Mouse (Mus musculus) embryo, embryonic 11.5 days (tissue): Measurements from ENCODE around the gene Prph.
"Not testable (repeated sequence)": the region's sequence is repeated elsewhere in the genome, so short reads cannot be mapped to it uniquely, and the experiment has no call there.

ENCODE experiments used
- DNase-seq: peaks from one replicate; pipeline ENCODE4 v3.0.0-alpha.2; 2012; ENCODE audit warnings: low read depth, low spot score

The Prph gene

GRCm38 (mm10) chr15:99033498-99034270 is 21.3 kb upstream of the Prph start:
- DNase-seq = no peak

DNA sequence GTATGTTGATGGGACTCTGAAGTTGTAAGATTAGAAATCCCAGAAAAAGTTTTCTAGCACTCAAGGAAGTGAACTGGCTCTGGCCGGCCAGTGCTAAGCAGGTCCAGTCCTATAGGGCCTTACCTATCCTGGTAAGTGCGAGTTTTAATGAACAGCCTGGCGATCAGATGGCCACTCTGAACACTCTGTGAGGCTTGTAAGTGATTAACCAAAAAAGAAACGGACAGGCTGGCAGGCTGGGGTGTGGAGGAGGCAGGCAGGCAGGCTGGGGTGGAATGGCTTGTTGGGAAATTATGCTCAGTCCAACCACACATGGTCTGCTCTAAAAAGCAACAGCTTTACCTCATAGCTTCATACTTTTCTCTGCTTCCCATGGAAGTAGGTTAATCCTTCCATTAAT is 19.5 kb upstream of the Prph start:
- no peak for DNase-seq

- DNase-seq = no peak
Observed at GRCm38 (mm10) chr15:99036249-99036905, 18.6 kb upstream of the Prph start.

- no peak for DNase-seq
Observed at GRCm38 (mm10) chr15:99038025-99038424, 16.9 kb upstream of the Prph start.

- no peak for DNase-seq
Observed at GRCm38 (mm10) chr15:99038797-99039196, 16.2 kb upstream of the Prph start.

DNA sequence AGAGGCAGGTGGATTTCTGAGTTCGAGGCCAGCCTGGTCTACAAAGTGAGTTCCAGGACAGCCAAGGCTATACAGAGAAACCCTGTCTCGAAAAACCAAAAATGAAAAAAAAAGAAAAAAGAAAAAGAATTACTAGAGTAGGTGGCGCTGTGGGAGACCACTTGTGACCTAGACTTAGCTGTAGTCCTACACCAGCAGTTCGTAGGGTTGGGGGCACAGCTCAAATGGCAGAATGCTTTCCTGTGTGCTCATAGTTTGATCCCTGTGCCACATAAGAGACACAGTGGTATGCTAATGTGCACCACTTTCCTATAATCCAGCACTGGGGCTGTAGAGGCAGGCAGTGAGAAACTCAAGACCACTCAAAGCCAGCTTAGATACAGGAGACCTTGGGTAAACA is 15.7 kb upstream of the Prph start:
- no peak for DNase-seq

DNA sequence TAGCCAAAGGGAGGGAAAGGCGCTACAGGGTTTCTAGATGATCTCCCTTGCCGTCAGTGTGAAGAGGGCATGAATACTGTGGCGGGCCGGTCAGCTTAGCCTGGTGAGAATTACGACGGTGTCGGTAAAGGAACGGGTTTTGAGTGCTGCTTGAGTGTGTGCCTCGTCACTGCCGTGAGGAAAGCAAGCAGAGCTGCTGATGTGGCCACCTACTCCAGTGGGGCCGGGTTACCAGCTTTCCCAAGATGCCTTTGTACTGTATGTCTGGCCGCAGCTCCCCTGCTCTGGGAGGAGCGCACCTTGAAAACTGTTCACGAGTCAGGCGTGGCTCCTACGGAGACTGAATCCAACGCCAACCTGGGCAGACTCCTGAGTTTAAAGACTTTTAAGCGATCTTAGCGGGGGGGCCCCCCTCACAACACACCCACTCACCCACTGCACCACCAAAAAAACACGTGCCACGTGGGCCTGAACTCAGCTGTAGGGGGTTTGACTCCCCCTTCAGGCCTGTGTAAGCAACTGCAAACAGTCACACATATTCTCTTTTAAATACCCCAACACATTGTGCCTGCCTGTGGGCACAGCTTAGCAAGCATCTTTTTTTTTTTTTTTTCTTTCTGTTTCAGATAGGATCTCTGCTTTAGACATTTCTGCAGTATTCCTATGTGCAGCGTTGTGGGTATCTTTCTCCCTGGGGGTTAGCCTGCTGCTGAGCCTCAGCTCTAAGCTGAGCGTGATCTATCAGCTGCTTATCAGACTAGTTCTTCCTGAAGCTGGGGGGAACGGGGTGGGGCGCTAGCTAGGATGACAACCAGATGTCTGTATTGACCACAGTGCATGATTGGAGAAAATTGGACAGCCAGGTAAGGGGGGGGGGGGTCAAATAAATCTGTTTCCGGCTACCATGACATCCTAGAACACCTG is 14.7 kb upstream of the Prph start:
- no peak for DNase-seq

GRCm38 (mm10) chr15:99040920-99041856 is 13.8 kb upstream of the Prph start:
- DNase-seq = no peak

- DNase-seq = no peak
Observed at GRCm38 (mm10) chr15:99042334-99042733, 12.6 kb upstream of the Prph start.

GRCm38 (mm10) chr15:99044854-99045253 is 10.1 kb upstream of the Prph start:
- no peak for DNase-seq

DNA sequence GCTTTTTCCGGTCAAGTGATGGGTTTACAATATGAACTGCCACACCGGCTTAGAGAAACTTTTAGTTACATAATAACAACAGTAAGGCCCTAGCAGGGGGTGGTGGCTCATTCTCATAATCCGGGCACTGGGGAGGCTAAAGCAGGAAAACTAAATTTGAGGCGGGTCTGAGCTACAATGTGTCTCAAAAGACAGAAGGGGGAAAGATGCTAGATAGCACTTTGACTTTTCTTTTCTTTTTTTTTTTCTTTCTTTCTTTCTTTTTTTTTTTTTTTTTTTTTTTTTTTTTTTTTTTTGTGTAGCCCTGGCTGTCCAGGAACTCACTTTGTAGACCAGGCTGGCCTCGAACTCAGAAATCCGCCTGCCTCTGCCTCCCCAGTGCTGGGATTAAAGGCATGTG is 9.2 kb upstream of the Prph start:
- not testable (repeated sequence) for DNase-seq

- peak; percentile 59 for DNase-seq
Observed at GRCm38 (mm10) chr15:99049473-99050253, 5.3 kb upstream of the Prph start.

DNA sequence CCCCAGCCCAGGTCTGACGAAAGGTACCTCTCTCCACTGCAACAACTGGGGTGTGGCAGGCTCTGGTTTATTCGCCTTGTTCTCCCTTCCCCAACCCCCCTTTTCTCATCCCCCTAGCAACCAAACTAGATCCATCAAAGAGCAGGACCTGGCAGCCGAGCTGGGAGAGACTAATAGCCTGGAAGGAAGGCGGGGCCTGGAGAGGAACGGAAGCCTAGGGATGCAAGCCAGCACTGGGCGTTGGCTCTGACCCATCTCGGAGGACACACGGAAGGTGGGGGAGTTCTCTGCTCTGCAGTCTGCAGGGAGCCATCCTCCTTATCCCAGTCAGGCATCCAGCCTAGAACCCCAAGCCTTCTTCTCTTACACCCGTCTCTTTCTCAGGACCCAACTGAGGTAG is 1.6 kb upstream of the Prph start:
- no peak for DNase-seq

DNA sequence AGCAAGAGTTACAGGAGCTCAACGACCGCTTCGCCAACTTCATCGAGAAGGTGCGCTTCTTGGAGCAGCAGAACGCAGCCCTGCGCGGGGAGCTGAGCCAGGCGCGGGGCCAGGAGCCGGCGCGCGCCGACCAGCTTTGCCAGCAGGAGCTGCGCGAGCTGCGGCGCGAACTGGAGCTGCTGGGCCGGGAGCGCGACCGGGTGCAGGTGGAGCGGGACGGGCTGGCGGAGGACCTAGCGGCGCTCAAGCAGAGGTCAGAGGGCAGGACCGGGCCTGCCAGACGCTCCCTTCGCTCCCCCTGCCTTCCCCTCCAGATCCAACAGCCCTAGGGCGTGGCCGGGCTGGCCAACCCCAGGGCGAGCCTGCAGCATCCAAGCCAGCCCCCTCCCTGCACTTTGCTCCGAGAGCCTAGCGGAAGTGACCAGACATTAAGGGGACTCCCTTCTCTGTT is 562 bp downstream of the Prph start:
- no peak for DNase-seq

DNA sequence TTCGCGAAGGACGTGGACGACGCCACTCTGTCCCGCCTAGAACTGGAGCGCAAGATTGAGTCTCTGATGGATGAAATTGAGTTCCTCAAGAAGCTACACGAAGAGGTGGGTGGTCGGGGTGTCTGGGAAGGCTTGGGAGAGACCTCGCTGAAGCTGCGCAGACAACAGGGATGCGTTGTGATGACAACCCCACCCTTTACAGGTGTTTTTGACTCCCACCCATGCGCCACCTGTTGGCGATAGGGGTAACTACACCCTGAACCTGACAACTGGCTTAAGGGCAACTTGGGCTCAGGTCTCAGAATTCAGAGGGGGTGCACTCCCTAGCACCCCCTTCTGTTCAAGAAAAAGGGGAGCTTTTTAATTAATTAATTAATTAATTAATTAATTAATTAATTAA is 1.4 kb downstream of the Prph start:
- no peak for DNase-seq

DNA sequence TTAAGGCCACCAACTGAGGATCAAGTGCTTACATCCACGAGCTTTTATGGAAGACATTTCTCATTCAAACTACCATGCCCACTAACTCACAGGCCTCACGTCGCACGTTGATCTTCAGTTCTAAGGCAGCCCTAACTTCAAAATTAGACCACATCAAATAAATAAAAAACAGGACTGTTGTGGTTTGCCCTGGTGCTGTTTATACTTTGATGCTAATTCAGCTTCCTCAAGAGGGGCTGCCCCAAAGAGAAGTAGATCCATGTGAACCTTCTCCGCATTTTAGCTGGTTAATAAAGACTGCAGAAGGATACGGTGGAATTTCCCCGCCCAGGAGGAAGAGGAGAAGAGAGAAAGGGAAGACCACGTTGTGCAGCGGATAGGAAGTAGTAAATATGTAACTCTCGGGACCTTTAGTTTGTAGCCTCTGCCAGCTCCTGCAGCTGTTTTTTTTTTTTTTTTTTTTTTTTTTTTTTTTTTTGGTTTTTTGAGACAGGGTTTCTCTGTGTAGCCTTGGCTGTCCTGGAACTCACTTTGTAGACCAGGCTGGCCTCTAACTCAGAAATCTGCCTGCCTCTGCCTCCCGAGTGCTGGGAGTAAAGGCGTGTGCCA is 10.7 kb downstream of the Prph start:
- DNase-seq = no peak

GRCm38 (mm10) chr15:99071988-99072387 is 17.0 kb downstream of the Prph start:
- no peak for DNase-seq

GRCm38 (mm10) chr15:99074019-99074599 is 19.1 kb downstream of the Prph start, which contains the start of gene Troap:
TSS of gene Troap (plus strand) at chr15:99074575.
- no peak for DNase-seq

- DNase-seq = peak; percentile 96
Observed at GRCm38 (mm10) chr15:99074600-99075333, 19.8 kb downstream of the Prph start.
